Mouse (Mus musculus): ENCODE data around the gene Tbx2. TPM values are rescaled to one million over a fixed set of nuclear protein-coding genes. Genes with fewer than 3 reads are reported as not detected.

Gene Tbx2
- polyA plus RNA-seq, 1 experiment from 2014 or later: 1.4 TPM

DNA sequence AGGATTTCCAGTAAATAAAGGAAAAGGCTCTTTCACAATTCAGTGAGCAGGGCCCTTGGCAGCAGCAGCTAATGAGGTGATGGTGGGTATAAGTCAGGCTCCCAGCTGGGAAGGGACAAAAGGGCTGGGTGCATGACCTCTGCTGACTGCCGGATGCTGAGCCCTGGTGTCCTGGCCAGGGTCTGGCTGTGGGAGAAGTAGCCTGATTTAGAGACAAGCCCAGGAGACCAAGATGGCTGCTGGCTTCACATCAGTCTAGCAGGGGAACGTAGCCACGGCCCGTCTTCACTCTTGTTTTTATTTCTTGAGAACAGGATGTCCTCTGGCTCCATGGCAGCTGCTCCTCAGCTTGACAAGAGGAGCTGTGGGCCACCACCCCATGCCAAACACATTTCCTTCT, 14.2 kb downstream of the Tbx2 start:
- Histone ChIP-seq H3K36me3 (ENCODE audit: control insufficient read depth, insufficient read depth) (no peaks in the 10 kb centered on the region), H3K27ac (ENCODE audit: low read length) (no peak overlapping the region), H3K27me3 (ENCODE audit: control insufficient read depth, insufficient read depth, low read length) (peaks cover 19% of the 10 kb centered on the region), H3K9me3 (replicated peaks; ENCODE audit: control insufficient read depth, low read length) (no peaks in the 10 kb centered on the region), H3K4me1 (ENCODE audit: control insufficient read depth, insufficient read depth, low read length) (peaks cover 15% of the 10 kb centered on the region), H3K4me2 (ENCODE audit: low read depth, low read length) (no peak overlapping the region), H3K4me3 (ENCODE audit: low read length) (no peak overlapping the region), H3K9ac (ENCODE audit: low read length) (no peak overlapping the region)
- 56% methylated on average over 4 of the region's 4 CpGs for WGBS
- no peak for ATAC-seq (replicated peaks; ENCODE audit: extremely low read depth, insufficient read depth, low FRiP score)

DNA sequence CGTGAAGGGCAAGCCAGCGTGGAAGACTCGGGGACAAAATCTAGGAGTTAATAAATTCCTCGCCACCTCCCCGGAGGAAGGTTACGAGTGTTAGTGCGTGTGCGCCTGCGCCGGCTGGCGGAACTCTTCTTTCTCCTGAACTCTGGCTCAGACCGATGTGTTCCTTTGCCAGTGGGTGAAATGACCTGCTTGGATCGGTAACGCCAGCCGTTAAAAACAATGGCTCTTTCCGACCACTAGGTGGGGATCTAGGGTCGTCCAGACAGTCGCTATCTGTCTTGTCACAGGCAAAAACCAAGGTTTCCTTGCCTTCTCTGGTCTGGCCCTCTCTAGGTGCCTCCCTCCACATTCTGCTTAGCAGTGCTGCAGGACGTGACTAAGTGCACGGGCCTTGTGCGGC, 16.7 kb downstream of the Tbx2 start:
- no peaks in the 10 kb centered on the region for H3K36me3 ChIP-seq (ENCODE audit: control insufficient read depth, insufficient read depth)
- peak overlapping the region; percentile 72 for H3K4me2 ChIP-seq (ENCODE audit: low read depth, low read length)
- peak overlapping the region; percentile 62; the same call in 1 of the 2 replicates for H3K9ac ChIP-seq (ENCODE audit: low read length)
- WGBS: 2% methylated on average over 21 of the region's 21 CpGs
- H3K27ac ChIP-seq (ENCODE audit: low read length): no peak overlapping the region
- peaks cover 15% of the 10 kb centered on the region for H3K27me3 ChIP-seq (ENCODE audit: control insufficient read depth, insufficient read depth, low read length)
- no peaks in the 10 kb centered on the region for H3K4me1 ChIP-seq (ENCODE audit: control insufficient read depth, insufficient read depth, low read length)
- no peaks in the 10 kb centered on the region for H3K9me3 ChIP-seq (replicated peaks; ENCODE audit: control insufficient read depth, low read length)
- ATAC-seq (replicated peaks; ENCODE audit: extremely low read depth, insufficient read depth, low FRiP score): peak; percentile 15; the same call in 1 of the 2 replicates
- peak overlapping the region; percentile 41 for H3K4me3 ChIP-seq (ENCODE audit: low read length)

DNA sequence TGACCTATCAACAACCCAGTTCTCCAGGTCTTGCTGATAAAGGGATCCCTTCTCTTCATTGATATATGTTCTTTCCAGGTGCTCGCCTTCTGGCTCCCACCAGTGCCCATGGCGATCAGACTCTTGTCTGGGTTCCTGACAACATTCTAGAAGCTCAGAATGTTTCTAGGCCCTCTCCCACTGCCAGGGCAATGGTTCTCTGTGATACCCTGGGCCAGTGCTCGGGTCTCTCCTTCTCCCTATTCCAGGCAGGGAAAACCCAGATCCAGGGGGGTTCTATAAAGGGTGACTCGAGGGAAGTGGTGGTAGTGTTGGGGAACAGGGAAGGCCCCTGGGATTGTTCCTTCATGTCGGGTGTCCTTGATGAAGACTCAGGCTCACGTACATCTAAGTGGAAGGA, 17.9 kb downstream of the Tbx2 start, which contains the start of gene Gm11444:
Gene Gm11444 (minus strand): TSS at position 101 of the 400 bp plus-strand sequence.
- H3K9ac ChIP-seq (ENCODE audit: low read length): no peak within 1 kb of the TSS
- H3K4me3 ChIP-seq (ENCODE audit: low read length): no peak within 1 kb of the TSS
- no peaks in the 10 kb centered on the region for H3K4me1 ChIP-seq (ENCODE audit: control insufficient read depth, insufficient read depth, low read length)
- no peak within 1 kb of the TSS for H3K27ac ChIP-seq (ENCODE audit: low read length)
- 86% methylated on average over 6 of the region's 6 CpGs for WGBS
- no peak for ATAC-seq (replicated peaks; ENCODE audit: extremely low read depth, insufficient read depth, low FRiP score)
- no peaks in the 10 kb centered on the region for H3K9me3 ChIP-seq (replicated peaks; ENCODE audit: control insufficient read depth, low read length)
- peaks cover 10% of the 10 kb centered on the region for H3K27me3 ChIP-seq (ENCODE audit: control insufficient read depth, insufficient read depth, low read length)
- H3K4me2 ChIP-seq (ENCODE audit: low read depth, low read length): no peak within 1 kb of the TSS; the same call in 1 of the 2 replicates
- no peaks in the 10 kb centered on the region for H3K36me3 ChIP-seq (ENCODE audit: control insufficient read depth, insufficient read depth)

DNA sequence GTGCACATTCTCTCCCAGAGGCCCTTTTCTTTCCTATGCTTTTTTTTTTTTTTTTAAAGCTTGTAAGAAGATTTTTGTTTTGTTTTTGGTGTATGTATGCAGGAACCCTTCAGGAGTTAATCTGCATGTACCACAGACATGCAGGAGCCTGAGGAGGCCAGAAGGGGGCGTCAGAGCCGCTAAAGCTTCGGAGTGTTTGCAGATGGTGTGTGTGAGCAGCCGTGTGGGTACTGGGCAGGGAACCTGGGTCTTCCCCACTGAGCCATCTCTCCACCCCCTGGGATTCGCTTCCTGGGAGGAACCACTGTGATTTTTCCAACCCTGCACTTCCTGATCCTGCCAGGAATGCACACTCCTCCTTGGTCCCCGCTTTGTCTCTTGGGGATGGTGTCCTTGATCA, 18.4 kb downstream of the Tbx2 start:
- Histone ChIP-seq H3K4me1 (ENCODE audit: control insufficient read depth, insufficient read depth, low read length) (no peaks in the 10 kb centered on the region), H3K9ac (ENCODE audit: low read length) (no peak overlapping the region), H3K9me3 (replicated peaks; ENCODE audit: control insufficient read depth, low read length) (no peaks in the 10 kb centered on the region), H3K27ac (ENCODE audit: low read length) (no peak overlapping the region), H3K27me3 (ENCODE audit: control insufficient read depth, insufficient read depth, low read length) (peaks cover 5% of the 10 kb centered on the region), H3K36me3 (ENCODE audit: control insufficient read depth, insufficient read depth) (no peaks in the 10 kb centered on the region), H3K4me2 (ENCODE audit: low read depth, low read length) (no peak overlapping the region), H3K4me3 (ENCODE audit: low read length) (no peak overlapping the region)
- WGBS: 38% methylated on average over 6 of the region's 6 CpGs
- ATAC-seq (replicated peaks; ENCODE audit: extremely low read depth, insufficient read depth, low FRiP score): no peak

DNA sequence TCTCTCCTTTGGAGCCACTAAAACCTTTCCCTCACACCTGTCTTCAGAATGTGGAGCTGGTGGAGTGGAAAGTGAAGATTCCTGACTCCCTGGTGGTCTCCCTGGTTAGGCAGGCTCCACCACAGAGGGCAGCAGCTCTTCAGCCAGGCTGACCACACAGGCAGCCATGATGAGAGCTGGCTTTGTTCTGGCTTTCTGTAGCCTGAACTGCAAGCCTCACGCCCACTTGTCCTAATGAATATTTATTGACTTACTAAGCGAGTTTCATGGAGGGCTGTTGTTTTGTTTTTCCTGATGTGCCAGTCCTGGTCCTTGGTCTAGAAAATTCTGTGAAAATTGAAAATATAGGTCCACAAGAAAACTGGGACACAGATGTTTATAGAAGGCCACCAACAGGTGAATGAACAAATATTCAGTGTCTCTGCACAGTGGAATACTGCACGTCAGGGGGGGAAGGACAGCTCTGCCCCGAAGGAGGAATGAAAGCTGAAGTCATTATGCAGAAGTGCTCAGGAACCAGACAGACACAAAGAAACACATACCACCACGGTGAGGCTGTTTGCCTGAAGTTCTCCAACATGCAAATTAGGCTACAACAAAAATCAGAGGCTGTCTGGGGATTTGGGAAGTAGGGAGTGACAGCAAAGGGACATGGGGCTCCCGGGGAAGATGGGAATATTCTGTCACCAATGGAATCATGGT, 25.8 kb downstream of the Tbx2 start:
- Histone ChIP-seq H3K9ac (ENCODE audit: low read length) (no peak overlapping the region), H3K36me3 (ENCODE audit: control insufficient read depth, insufficient read depth) (no peaks in the 10 kb centered on the region), H3K4me2 (ENCODE audit: low read depth, low read length) (no peak overlapping the region), H3K4me3 (ENCODE audit: low read length) (no peak overlapping the region), H3K27me3 (ENCODE audit: control insufficient read depth, insufficient read depth, low read length) (no peaks in the 10 kb centered on the region), H3K9me3 (replicated peaks; ENCODE audit: control insufficient read depth, low read length) (peaks cover 3% of the 10 kb centered on the region; the same call in 1 of the 2 replicates), H3K27ac (ENCODE audit: low read length) (no peak overlapping the region), H3K4me1 (ENCODE audit: control insufficient read depth, insufficient read depth, low read length) (no peaks in the 10 kb centered on the region)
- WGBS: 41% methylated on average over 6 of the region's 6 CpGs
- ATAC-seq (replicated peaks; ENCODE audit: extremely low read depth, insufficient read depth, low FRiP score): no peak

DNA sequence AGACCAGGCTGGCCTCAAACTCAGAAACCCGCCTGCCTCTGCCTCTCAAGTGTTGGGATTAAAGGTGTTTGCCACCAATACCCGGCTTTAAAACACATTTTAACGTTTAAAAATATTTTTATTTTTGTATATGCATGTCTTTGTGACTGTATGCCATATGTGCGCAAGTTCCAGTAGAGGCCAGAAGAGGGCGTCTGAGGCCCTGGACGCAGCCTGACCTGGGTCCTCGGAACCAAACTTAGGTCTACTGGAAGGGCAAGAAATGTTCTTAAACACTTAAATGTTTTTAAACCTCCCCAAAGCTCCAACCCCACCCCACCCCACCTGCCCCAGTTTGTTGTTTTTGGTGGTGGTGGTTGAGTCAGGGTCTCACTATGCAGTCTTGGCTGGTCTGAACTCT, 32.0 kb downstream of the Tbx2 start:
- H3K9me3 ChIP-seq (replicated peaks; ENCODE audit: control insufficient read depth, low read length): peaks cover 3% of the 10 kb centered on the region; the same call in 1 of the 2 replicates
- no peak overlapping the region for H3K4me2 ChIP-seq (ENCODE audit: low read depth, low read length)
- H3K36me3 ChIP-seq (ENCODE audit: control insufficient read depth, insufficient read depth): no peaks in the 10 kb centered on the region
- no peak overlapping the region for H3K9ac ChIP-seq (ENCODE audit: low read length)
- H3K4me3 ChIP-seq (ENCODE audit: low read length): no peak overlapping the region
- ATAC-seq (replicated peaks; ENCODE audit: extremely low read depth, insufficient read depth, low FRiP score): no peak
- no peaks in the 10 kb centered on the region for H3K27me3 ChIP-seq (ENCODE audit: control insufficient read depth, insufficient read depth, low read length)
- H3K4me1 ChIP-seq (ENCODE audit: control insufficient read depth, insufficient read depth, low read length): no peaks in the 10 kb centered on the region
- H3K27ac ChIP-seq (ENCODE audit: low read length): no peak overlapping the region
- WGBS: 34% methylated on average over 7 of the region's 7 CpGs

DNA sequence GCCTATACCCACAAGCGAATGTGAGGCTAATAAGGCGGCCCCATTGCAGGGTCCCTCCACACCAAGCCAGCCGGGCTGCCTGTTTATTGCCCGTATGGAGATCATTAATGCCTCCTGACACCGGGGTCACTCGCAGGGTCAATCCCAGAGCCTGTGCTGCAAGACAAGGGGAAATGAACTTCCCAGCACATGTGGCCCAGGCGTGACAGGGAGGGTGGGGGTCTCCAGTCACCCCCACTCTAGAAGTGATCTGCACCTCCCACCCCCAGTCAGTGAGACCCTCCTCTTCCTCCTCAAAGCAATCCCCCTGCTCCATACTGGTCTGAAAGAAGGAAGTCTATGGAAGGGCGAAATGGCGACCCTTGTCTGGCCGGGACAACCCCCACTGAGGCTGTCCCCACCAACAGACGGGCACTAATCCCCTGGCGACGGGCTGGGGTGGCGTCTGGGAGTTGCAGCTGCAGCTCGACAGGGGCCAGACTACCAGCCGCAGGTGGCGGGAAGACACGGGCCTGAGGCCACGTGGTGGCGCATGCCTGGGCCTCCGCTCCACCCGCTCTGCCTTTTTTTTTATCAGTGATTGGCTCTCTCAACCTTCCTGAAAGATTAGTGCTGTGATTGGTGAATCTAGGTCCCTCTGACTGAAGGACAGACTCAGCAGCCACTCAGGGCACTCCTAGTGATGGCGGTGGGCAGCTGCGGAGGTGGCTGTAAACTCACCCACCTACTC, 43.9 kb downstream of the Tbx2 start:
- 58% methylated on average over 24 of the region's 24 CpGs for WGBS
- ATAC-seq (replicated peaks; ENCODE audit: extremely low read depth, insufficient read depth, low FRiP score): no peak
- H3K9me3 ChIP-seq (replicated peaks; ENCODE audit: control insufficient read depth, low read length): no peaks in the 10 kb centered on the region
- no peak overlapping the region for H3K27ac ChIP-seq (ENCODE audit: low read length)
- no peak overlapping the region for H3K4me2 ChIP-seq (ENCODE audit: low read depth, low read length)
- H3K4me3 ChIP-seq (ENCODE audit: low read length): no peak overlapping the region
- no peaks in the 10 kb centered on the region for H3K4me1 ChIP-seq (ENCODE audit: control insufficient read depth, insufficient read depth, low read length)
- H3K27me3 ChIP-seq (ENCODE audit: control insufficient read depth, insufficient read depth, low read length): 0 out of 2 replicates have a peak, but pooled peaks cover 5% of the 10 kb centered on the region
- no peak overlapping the region for H3K9ac ChIP-seq (ENCODE audit: low read length)
- no peaks in the 10 kb centered on the region for H3K36me3 ChIP-seq (ENCODE audit: control insufficient read depth, insufficient read depth)

DNA sequence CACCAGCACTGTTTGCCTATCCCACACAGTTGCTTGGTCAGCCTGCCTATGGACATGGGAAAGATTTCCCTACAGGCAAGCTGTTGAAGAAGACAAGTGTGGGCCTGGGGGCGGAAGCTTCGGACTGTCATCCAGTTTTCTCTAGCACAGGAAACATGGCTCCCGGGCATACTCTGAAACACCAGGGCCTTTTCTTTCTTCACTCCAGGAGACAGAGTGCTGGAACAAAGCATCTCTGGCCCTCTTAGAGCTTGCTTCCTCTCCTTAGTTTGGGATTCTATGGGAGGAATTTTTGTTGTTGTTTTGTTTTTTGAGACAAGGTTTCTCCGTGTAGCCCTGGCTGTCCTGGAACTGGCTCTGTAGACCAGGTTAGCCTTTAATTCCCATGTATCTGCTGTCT, 52.1 kb downstream of the Tbx2 start:
- ATAC-seq (replicated peaks; ENCODE audit: extremely low read depth, insufficient read depth, low FRiP score): no peak
- no peak overlapping the region for H3K27ac ChIP-seq (ENCODE audit: low read length)
- no peak overlapping the region for H3K9ac ChIP-seq (ENCODE audit: low read length)
- no peak overlapping the region for H3K4me3 ChIP-seq (ENCODE audit: low read length)
- no peaks in the 10 kb centered on the region for H3K36me3 ChIP-seq (ENCODE audit: control insufficient read depth, insufficient read depth)
- WGBS: 71% methylated on average over 4 of the region's 4 CpGs
- H3K9me3 ChIP-seq (replicated peaks; ENCODE audit: control insufficient read depth, low read length): no peaks in the 10 kb centered on the region
- no peak overlapping the region for H3K4me2 ChIP-seq (ENCODE audit: low read depth, low read length)
- H3K27me3 ChIP-seq (ENCODE audit: control insufficient read depth, insufficient read depth, low read length): peaks cover 70% of the 10 kb centered on the region
- H3K4me1 ChIP-seq (ENCODE audit: control insufficient read depth, insufficient read depth, low read length): no peaks in the 10 kb centered on the region
